Mouse (Mus musculus): ENCODE data around the gene Rad51d. TPM values are rescaled to one million over a fixed set of nuclear protein-coding genes. Genes with fewer than 3 reads are reported as not detected.
A peak's percentile ranks its signal among the peaks of the same experiment; 100 is the strongest.
"Not testable (repeated sequence)": the region's sequence is repeated elsewhere in the genome, so short reads cannot be mapped to it uniquely, and the experiment has no call there.

The Rad51d gene
- total RNA-seq (2017), result 15.2 and 21.4 TPM in 2 replicates

DNA sequence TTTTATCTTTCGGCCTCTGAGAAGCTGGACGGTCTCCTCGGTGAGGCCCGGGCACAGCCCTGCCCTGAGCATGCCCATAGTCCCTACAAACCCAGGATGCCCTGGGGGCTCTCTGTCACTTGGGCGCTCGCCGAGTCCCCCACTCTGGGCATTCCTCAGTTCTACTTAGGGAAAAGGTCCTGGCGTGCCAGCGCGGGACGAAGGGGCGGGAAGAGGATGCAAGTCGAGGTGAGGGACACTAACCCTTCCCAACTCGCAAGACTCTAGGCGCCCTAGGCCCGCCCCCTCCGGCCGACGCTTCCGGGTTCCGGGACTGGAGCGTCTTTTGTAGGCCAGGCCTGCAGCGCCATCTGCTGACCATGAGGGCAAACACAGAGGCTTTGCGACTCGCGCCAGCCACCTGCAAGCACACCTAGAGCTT is at the start of gene Rad51d:
Rad51d (minus strand) TSS at position 273 of the 421 bp plus-strand sequence.
- peak; percentile 97 to 98 for ATAC-seq (replicated peaks in 1 of 2; ENCODE audit: insufficient read depth in 1 of 2, low FRiP score in 2 of 2, low TSS enrichment in 1 of 2, low read depth in 1 of 2, poor library complexity in 2 of 2, severe bottlenecking in 2 of 2)

DNA sequence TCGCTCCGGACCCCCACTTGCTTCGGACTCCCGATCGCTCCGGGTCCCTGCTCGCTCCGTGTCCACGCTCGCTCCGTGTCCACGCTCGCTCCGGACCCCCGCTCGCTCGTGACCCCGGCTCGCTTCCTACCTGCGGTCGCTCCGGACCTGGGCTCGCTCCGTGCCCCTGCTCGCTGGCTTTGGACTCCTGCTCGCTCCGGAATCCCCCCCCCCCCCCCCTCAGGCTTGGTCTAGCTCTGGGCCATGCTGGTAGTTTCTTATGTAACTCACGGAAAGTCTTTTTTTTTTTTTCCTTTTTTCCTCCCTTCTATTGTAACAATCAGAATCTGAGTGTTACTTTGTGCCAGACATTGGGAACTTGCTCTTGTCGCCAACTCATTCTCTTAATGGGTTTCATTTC is 42.8 kb upstream of the Rad51d start:
- no peak for ATAC-seq (replicated peaks in 1 of 2; ENCODE audit: insufficient read depth in 1 of 2, low FRiP score in 2 of 2, low TSS enrichment in 1 of 2, low read depth in 1 of 2, poor library complexity in 2 of 2, severe bottlenecking in 2 of 2)

DNA sequence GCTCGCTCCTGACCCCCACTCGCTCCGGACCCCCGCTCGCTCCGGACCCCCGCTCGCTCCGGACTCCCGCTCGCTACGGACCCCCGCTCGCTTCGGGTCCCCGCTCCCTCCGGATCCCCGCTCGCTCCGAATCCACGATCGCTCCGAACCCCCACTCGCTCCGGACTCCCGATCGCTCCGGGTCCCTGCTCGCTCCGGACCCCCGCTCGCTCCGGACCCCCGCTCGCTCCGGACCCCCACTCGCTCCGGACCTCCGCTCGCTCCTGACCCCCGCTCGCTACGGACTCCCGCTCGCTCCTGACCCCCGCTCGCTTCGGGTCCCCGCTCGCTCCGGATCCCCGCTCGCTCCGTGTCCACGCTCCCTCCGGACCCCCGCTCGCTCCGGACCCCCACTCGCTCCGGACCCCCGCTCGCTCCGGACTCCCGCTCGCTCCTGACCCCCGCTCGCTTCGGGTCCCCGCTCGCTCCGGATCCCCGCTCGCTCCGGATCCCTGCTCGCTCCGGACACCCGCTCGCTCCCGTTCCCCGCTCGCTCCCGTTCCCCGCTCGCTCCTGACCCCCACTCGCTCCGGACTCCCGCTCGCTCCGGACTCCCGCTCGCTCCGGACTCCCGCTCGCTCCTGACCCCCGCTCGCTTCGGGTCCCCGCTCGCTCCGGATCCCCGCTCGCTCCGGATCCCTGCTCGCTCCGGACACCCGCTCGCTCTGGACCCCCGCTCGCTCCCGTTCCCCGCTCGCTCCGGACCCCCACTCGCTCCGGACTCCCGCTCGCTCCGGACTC is 41.4 kb upstream of the Rad51d start:
- not testable (repeated sequence) for ATAC-seq (replicated peaks in 1 of 2; ENCODE audit: insufficient read depth in 1 of 2, low FRiP score in 2 of 2, low TSS enrichment in 1 of 2, low read depth in 1 of 2, poor library complexity in 2 of 2, severe bottlenecking in 2 of 2)

DNA sequence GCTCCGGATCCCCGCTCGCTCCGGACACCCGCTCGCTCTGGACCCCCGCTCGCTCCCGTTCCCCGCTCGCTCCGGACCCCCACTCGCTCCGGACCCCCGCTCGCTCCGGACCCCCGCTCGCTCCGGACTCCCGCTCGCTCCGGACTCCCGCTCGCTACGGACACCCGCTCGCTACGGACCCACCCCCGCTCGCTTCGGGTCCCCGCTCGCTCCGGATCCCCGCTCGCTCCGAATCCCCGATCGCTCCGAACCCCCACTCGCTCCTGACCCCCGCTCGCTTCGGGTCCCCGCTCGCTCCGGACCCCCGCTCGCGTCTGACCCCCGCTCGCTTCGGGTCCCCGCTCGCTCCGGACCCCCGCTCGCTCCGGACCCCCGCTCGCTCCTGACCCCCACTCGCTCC is 40.7 kb upstream of the Rad51d start:
- ATAC-seq (replicated peaks in 1 of 2; ENCODE audit: insufficient read depth in 1 of 2, low FRiP score in 2 of 2, low TSS enrichment in 1 of 2, low read depth in 1 of 2, poor library complexity in 2 of 2, severe bottlenecking in 2 of 2), result not testable (repeated sequence)

DNA sequence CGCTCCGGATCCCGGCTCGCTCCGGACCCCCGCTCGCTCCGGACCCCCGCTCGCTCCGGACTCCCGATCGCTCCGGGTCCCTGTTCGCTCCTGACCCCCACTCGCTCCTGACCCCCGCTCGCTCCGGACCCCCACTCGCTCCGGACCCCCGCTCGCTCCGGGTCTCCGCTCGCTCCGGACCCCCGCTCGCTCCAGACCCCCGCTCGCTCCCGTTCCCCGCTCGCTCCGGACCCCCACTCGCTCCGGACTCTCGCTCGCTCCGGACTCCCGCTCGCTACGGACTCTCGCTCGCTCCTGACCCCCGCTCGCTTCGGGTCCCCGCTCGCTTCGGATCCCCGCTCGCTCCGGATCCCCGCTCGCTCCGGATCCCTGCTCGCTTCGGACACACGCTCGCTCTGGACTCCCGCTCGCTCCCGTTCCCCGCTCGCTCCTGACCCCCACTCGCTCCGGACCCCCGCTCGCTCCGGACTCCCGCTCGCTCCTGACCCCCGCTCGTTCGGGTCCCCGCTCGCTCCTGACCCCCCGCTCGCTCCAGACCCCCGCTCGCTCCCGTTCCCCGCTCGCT is 40.1 kb upstream of the Rad51d start:
- not testable (repeated sequence) for ATAC-seq (replicated peaks in 1 of 2; ENCODE audit: insufficient read depth in 1 of 2, low FRiP score in 2 of 2, low TSS enrichment in 1 of 2, low read depth in 1 of 2, poor library complexity in 2 of 2, severe bottlenecking in 2 of 2)

DNA sequence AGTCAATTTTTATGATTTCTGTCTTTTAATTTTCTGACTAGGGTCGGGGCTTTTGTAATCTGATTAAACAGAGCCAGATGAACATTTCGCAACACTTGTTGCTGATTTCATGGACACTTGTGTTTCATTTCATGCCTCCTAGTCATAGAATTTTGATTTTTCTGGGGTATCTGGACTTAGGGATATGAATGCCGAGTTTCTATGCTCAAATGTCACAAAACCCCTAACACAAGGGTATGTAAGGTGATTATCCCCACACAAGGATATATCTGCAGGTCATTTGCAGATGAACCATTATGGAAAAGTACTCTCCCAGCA is 39.2 kb upstream of the Rad51d start:
- ATAC-seq (replicated peaks in 1 of 2; ENCODE audit: insufficient read depth in 1 of 2, low FRiP score in 2 of 2, low TSS enrichment in 1 of 2, low read depth in 1 of 2, poor library complexity in 2 of 2, severe bottlenecking in 2 of 2), result no peak

DNA sequence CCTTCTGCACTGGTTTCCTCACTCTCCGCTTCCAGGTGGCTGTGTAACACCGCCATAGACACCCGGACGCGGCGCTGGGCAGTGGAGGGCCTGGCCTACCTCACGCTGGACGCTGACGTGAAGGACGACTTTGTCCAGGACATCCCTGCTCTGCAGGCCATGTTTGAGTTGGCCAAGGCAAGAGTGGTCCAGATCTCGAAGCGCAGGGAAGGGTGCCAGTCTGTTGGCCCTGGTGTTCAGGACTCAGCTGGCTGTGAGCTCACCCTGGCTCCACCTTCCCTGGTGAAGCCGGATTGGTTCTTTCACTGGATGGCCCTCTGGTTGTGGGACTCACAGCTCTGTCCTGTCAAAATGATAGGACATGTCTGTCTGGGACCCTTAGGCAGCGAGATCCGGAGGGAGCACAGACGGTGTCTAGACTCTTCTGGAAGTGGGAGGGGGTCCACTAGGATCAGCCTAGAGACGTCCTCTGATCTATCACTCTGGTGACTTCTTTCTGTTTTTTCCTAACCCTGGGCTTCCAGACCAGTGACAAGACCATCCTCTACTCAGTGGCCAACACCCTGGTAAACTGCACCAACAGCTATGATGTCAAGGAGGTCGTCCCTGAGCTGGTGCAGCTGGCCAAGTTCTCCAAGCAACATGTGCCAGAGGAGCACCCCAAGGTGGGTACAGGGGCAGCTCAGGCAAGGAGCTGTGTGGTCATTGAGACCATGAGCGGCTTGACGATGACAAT is 38.7 kb upstream of the Rad51d start:
- peak; percentile 16 to 27; a peak in 1 of 4 replicates for ATAC-seq (replicated peaks in 1 of 2; ENCODE audit: insufficient read depth in 1 of 2, low FRiP score in 2 of 2, low TSS enrichment in 1 of 2, low read depth in 1 of 2, poor library complexity in 2 of 2, severe bottlenecking in 2 of 2)

DNA sequence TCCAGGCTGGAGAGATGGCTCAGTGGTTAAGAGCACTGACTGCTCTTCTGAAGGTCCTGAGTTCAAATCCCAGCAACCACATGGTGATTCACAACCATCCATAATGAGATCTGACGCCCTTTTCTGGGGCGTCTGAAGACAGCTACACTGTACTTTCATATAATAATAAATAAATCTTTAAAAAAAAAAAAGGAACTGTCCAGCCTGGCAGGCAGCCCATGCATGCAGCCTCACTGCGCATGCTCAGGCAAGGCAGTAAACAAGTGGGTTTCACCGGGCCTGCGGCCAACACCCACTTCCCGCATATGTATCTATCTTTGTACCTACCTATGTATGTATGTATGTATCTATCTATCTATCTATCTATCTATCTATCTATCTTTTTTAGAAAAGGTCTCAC is 33.5 kb upstream of the Rad51d start:
- not testable (repeated sequence) for ATAC-seq (replicated peaks in 1 of 2; ENCODE audit: insufficient read depth in 1 of 2, low FRiP score in 2 of 2, low TSS enrichment in 1 of 2, low read depth in 1 of 2, poor library complexity in 2 of 2, severe bottlenecking in 2 of 2)

DNA sequence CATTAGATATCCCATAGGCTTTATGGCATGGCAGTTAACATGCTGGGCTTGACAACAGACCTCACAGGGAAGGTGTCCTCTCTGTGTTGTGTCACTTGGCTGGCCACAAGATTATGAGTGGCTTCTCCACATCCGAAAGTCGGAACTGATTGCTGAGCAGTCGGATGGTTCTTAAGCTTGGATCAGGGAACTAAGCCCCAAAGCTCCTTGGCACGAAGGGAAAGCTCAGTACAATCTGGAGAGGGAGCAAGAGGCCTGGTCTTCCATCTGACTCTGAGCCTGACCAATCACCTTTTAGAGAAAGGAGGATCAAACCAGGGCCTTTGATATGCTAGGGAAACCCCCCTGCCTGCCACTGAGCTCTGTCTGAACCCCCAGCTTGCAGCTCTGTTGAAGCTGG is 31.3 kb upstream of the Rad51d start:
- no peak for ATAC-seq (replicated peaks in 1 of 2; ENCODE audit: insufficient read depth in 1 of 2, low FRiP score in 2 of 2, low TSS enrichment in 1 of 2, low read depth in 1 of 2, poor library complexity in 2 of 2, severe bottlenecking in 2 of 2)

DNA sequence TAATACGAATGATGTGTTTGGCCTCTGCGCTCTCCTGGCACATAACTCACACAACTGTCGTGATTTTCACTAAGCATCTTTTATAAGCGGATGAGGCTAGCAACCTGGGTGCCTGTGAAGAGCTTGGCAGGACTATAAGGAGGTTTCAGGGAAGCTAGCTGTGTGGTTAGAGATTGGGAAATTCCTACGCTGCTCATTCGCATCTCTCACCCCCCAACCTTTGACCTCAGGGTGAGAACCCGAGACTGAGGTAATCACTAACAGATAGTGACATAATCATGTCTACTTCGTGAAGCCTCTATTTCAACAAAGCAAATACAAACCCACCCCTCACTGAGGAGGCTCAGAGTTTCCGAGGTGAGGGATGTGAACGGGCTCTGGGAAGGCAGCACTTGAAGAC is 30.4 kb upstream of the Rad51d start:
- no peak for ATAC-seq (replicated peaks in 1 of 2; ENCODE audit: insufficient read depth in 1 of 2, low FRiP score in 2 of 2, low TSS enrichment in 1 of 2, low read depth in 1 of 2, poor library complexity in 2 of 2, severe bottlenecking in 2 of 2)

DNA sequence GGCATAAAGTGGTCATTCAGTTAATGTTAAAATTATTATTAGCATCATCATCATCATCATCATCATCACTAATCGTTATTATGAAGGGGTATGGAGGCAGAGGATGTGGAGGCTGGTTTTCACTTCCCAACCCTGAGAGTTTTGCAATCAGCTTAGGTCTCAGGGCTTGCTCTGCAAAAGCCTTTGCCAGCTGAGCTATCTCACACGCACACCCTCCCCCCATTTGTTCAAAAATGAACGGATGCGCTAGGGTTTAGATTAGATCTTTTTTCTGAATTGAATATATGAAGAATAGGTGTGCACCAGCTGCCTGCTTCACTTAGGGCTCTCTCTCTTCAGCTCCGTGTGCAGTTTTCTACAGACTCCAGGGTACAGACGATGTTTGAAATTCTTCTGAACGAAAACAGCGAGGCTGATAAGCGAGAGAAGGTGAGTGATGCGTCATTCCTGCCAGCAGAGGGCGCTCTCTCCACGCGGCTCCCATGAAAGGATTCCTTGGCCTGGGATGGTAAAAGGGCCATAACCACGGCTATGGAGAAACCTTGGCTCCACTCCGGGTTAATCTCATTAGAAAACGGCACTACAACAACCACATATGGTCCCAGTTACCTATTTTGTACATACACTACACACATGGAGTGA is 24.4 kb upstream of the Rad51d start:
- ATAC-seq (replicated peaks in 1 of 2; ENCODE audit: insufficient read depth in 1 of 2, low FRiP score in 2 of 2, low TSS enrichment in 1 of 2, low read depth in 1 of 2, poor library complexity in 2 of 2, severe bottlenecking in 2 of 2), result peak; percentile 72 to 80

DNA sequence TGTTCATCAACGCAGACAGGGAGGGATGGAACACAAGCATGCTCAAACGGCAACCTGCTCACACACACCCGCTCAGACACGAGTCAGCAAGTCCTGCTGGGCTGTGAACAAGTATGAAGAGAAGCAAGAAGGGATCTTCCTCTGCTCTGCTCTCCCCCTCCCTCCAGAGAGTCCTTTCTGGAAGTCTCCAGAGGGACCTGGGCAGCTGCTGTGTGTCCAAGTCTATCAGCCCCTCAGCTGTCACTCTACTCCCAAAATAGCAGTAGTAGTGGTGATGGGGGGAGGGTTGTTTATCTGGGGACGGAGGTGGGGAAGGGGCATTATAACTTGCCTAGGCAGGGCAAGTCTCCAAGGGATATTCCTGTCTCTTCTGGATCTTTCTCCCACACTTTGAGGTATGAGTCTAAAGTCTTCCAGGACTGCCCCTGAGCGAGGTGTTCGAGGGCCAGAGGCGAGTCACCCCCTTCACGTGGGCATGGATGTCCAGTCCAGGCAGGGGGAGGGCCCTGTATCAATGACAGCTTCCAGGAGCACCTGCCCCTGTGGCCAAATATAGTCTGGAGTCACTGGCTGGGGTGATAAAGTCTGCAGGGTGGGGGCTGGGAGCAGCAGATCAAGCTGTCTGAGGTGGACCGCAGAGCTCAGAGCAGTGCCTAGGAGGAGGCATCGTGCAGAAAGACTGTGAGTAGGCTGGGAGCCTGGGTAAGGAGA is 20.4 kb upstream of the Rad51d start:
- no peak for ATAC-seq (replicated peaks in 1 of 2; ENCODE audit: insufficient read depth in 1 of 2, low FRiP score in 2 of 2, low TSS enrichment in 1 of 2, low read depth in 1 of 2, poor library complexity in 2 of 2, severe bottlenecking in 2 of 2)

DNA sequence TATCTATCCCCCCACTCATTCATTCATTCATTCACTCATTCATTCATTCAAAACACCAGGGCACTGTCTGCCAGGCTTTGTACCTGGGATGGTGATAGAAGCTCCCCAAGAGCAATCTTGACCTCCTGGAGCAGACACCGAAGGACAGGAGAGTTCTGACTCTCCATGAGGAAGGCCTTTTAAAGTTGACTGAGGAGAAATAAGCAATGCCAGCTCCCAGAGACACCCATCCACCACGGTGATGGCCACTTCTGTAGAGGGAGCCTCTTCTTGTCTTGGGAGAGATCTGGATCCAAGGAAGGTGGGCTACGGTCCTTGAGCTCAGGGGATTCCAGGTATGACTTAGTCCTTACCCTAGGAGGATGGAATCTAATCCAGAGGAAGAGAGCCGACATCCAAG is 19.8 kb upstream of the Rad51d start, which contains the start of gene Unc45b:
Unc45b (plus strand) TSS at position 301 of the 400 bp plus-strand sequence.
- ATAC-seq (replicated peaks in 1 of 2; ENCODE audit: insufficient read depth in 1 of 2, low FRiP score in 2 of 2, low TSS enrichment in 1 of 2, low read depth in 1 of 2, poor library complexity in 2 of 2, severe bottlenecking in 2 of 2), result no peak

DNA sequence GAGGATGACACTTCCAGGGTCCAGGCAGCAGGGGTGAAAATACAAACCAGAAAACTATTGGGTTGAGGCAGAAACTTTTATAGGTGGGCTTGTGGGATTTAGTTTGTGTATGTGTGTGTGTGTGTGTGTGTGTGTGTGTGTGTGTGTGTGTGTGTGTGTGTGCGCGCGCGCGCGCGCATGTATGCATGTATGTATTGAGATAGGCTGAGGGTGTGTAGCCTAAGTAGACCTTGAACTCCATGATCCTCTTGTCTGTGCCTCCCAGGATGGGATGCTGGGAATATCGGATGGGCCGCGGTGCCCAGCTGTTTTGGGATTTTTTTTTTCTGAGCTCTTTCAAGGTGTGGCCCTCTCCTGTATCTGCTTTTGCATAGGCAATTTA is 18.2 kb upstream of the Rad51d start:
- ATAC-seq (replicated peaks in 1 of 2; ENCODE audit: insufficient read depth in 1 of 2, low FRiP score in 2 of 2, low TSS enrichment in 1 of 2, low read depth in 1 of 2, poor library complexity in 2 of 2, severe bottlenecking in 2 of 2), result no peak

DNA sequence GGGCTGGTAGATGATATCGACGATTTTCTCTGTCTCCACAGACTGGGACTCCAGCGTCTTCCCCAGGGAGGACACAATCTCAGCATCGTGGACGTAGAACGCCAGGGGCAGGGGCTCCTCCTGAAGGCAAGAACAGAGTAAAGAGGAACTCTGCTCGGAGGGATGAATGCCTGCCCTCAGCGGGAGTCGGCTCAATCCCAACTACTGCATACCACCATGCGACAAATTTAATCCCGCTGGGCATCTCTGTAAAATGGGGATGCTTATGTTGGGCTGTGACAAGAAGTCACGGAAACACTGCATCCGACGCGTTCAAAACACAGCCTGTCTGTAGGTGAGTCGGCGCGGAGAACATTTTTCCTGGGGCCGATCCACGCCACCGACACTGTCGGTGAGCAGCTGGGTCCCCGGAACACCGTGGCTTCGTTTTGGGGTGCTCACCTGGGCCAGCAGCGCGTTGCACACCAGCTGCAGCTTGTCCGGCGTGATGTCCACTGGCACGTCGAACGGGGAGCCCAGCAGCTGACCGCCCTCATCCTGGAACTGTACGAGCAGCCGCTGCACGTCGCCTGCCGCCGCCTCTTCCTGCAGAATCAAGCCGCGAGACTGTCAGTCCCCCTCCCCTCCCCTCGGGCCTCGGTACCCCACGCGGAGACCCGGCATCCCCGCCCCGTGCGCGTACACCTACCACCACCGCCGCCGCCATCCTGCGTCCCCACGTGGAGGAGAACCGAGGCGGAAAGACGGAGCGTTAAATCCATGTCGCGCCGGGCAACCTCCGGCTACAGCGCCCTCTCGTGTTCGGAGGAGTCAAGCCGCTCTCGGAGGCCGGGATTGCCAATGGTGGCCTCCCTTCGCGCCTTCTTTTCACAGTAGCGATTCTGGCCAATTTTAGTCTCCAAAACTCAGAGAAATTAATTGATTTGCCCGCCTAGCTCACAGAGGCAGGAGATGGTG is 17.5 kb upstream of the Rad51d start, which contains the start of gene Nle1:
Nle1 (minus strand) TSS at position 761 of the 957 bp plus-strand sequence.
- ATAC-seq (replicated peaks in 1 of 2; ENCODE audit: insufficient read depth in 1 of 2, low FRiP score in 2 of 2, low TSS enrichment in 1 of 2, low read depth in 1 of 2, poor library complexity in 2 of 2, severe bottlenecking in 2 of 2), result peak; percentile 75 to 88

DNA sequence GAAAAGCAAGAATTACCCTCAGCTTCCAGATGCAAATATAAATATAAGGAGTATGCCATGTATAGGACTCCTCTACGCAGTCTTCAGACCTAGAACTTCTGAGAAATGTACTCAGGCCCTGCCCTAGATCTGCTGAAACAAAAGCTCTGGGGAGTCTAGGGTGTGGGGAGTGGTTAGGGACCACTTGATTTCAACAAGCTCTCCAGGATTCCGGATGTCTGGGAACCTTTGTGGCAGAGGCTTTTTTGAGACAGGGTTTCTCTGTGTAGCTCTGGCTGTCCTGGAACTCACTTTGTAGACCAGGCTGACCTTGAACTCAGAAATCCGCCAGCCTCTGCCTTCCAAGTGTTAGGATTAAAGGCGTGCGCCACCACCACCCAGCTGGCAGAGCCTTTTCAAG is 15.4 kb upstream of the Rad51d start:
- no peak for ATAC-seq (replicated peaks in 1 of 2; ENCODE audit: insufficient read depth in 1 of 2, low FRiP score in 2 of 2, low TSS enrichment in 1 of 2, low read depth in 1 of 2, poor library complexity in 2 of 2, severe bottlenecking in 2 of 2)
